ENCODE assay signal across 25 mouse cellular contexts in the genomic region with DNA sequence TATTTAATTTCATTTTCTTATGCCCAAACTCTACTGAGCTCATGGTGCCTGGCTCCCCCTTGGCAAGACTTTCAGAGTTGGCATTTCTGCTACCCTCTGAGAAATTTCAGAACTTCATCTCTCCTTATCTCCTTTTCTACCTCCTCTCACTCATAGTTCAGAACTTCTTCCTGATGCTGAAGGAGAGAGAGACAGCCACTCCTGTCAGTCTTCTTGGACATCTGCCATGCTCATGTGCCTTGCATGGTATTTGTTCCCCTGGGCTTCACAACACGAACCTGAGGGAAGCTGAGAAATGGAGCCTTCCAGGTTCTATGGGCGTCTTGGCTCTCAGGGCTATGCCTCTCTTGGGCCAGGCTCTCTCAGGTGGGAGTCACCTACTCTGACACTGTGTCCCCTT.
DNase-seq lines count a peak whose midpoint lies in the region; ATAC-seq and TF ChIP-seq lines count a peak whose summit lies in the region.
"Had no signal": no experiment of that assay in that cellular context is flagged by ENCODE, and none has a peak within 500 bp of the region (broad histone marks: within the 10 kb centered on the region; RNA-seq: fewer than 3 reads in every experiment).

No protein-coding gene starts in this region.

- H3K36me3 ChIP-seq in forebrain, embryonic 13.5 days (ENCODE audit: poor library complexity, severe bottlenecking): no peaks in the 10 kb centered on the region
- H3K36me3 ChIP-seq: embryonic facial prominence, embryonic 13.5 days; embryonic facial prominence, embryonic 15.5 days; forebrain, embryonic 10.5 days; forebrain, embryonic 12.5 days; forebrain, embryonic 15.5 days had no signal

- TF ChIP-seq CTCF in gastrocnemius, adult 2 months (IDR thresholded peaks at IDR 0.05): no peak

- no peak for ATAC-seq in forebrain, embryonic 13.5 days
- ATAC-seq: activated CD4-positive, CD25-positive, alpha-beta regulatory T cell, adult 4 months; forebrain, embryonic 15.5 days; forebrain, postnatal 0 days; Patski had no signal

- no peak overlapping the region for H3K9ac ChIP-seq in forebrain, embryonic 13.5 days
- H3K9ac ChIP-seq: embryonic facial prominence, embryonic 13.5 days; embryonic facial prominence, embryonic 15.5 days; forebrain, embryonic 12.5 days; forebrain, embryonic 15.5 days; forebrain, postnatal 0 days had no signal

- no peak overlapping the region for H3K4me2 ChIP-seq in forebrain, embryonic 13.5 days
- H3K4me2 ChIP-seq: embryonic facial prominence, embryonic 13.5 days; embryonic facial prominence, embryonic 15.5 days; forebrain, embryonic 12.5 days; forebrain, embryonic 15.5 days had no signal

- peaks cover 25% of the 10 kb centered on the region; the same call in 1 of the 2 replicates for H3K27me3 ChIP-seq in forebrain, embryonic 13.5 days
- H3K27me3 ChIP-seq: forebrain, embryonic 15.5 days; Patski had no signal

- H3K4me1 ChIP-seq in forebrain, embryonic 13.5 days: peaks cover 35% of the 10 kb centered on the region
- H3K4me1 ChIP-seq: embryonic facial prominence, embryonic 13.5 days had no signal

- DNase-seq in cerebellum, adult 11-12 months: peak; percentile 38
- no peak for DNase-seq in cerebellum, postnatal 25 days
- DNase-seq in gastrocnemius, adult 2 months: no peak
- no peak for DNase-seq in gastrocnemius, postnatal 14 days
- DNase-seq in lung, postnatal 36 days: peak; percentile 20
- no peak for DNase-seq in lung, postnatal 10 days
- DNase-seq in adipocyte (ENCODE audit: low spot score): peak; percentile 60
- DNase-seq: adrenal gland, adult 2 months; adrenal gland, postnatal 10 days; adrenal gland, postnatal 25 days; cerebellum, adult 11 months; cerebellum, adult 8-10 months; cerebellum, postnatal 10 days; cerebellum, postnatal 36 days; embryo, embryonic 11 days; forebrain, postnatal 0 days had no signal

- WGBS in forebrain, embryonic 13.5 days: 73% methylated on average over 2 of the region's 2 CpGs

- no peaks in the 10 kb centered on the region for H3K9me3 ChIP-seq in forebrain, embryonic 13.5 days (replicated peaks)
- H3K9me3 ChIP-seq: embryonic facial prominence, embryonic 13.5 days; embryonic facial prominence, embryonic 15.5 days; forebrain, embryonic 10.5 days; forebrain, embryonic 12.5 days; forebrain, embryonic 15.5 days had no signal

- intact Hi-C loops in gastrocnemius, adult 2 months (cut with DNase I): no loop called here
- intact Hi-C loops in gastrocnemius, postnatal 14 days (cut with DNase I; ENCODE audit: low total_unique reads): no loop called here

- H3K4me3 ChIP-seq in gastrocnemius, adult 2 months: no peak overlapping the region
- no peak overlapping the region for H3K4me3 ChIP-seq in forebrain, embryonic 13.5 days
- H3K4me3 ChIP-seq: embryonic facial prominence, embryonic 13.5 days; embryonic facial prominence, embryonic 15.5 days; erythroblast, embryonic 14.5 days; forebrain, embryonic 10.5 days; forebrain, embryonic 12.5 days; forebrain, embryonic 15.5 days had no signal

- peak overlapping the region; percentile 24; the same call in 1 of the 2 replicates for H3K27ac ChIP-seq in gastrocnemius, adult 2 months
- no peak overlapping the region for H3K27ac ChIP-seq in forebrain, embryonic 13.5 days
- H3K27ac ChIP-seq: embryonic facial prominence, embryonic 13.5 days; embryonic facial prominence, embryonic 15.5 days; forebrain, embryonic 10.5 days; forebrain, embryonic 12.5 days; forebrain, embryonic 15.5 days had no signal

Comparison
In these comparisons a context has a peak if more than half of its experiments do, and no peak if none do; other contexts are left out.
1. DNase-seq: peak in cerebellum, adult 11-12 months (single experiment), lung, postnatal 36 days (single experiment) and adipocyte (single experiment); none in cerebellum, postnatal 25 days (0 of 2), gastrocnemius, adult 2 months (single experiment), gastrocnemius, postnatal 14 days (single experiment) and lung, postnatal 10 days (single experiment).